Mouse (Mus musculus) MEL (cell line): ENCODE measurements around the gene Ppil6. TPM values are rescaled to one million over a fixed set of nuclear protein-coding genes. Genes with fewer than 3 reads are reported as not detected.

ENCODE experiments used
- DNase-seq: peaks from one replicate; pipeline ENCODE4 v3.0.0; 2011; ENCODE audit warnings: low read depth, low spot score
- H3K27ac ChIP-seq: 2 replicates; pipeline ENCODE4 v1.5.1; 2012; ENCODE audit warnings: low read depth, mild to moderate bottlenecking, control low read depth, low read length, moderate library complexity; ENCODE audit not compliant: control insufficient read depth
- H3K27me3 ChIP-seq, 2 experiments: fragments of 150-350 bp in 1 of 2; sonication (generic) in 1 of 2; 2 replicates each; pipeline ENCODE4 v1.6.1; 2012; ENCODE audit warnings: low read length in 2 of 2, mild to moderate bottlenecking in 2 of 2, improper control_type of control experiment in 1 of 2, moderate library complexity in 1 of 2; ENCODE audit not compliant: insufficient read depth in 2 of 2, control insufficient read depth in 1 of 2
- H3K36me3 ChIP-seq, 2 experiments: 2 replicates each; pipeline ENCODE4 v1.6.1; 2012 to 2014; ENCODE audit warnings: low read length in 2 of 2, improper control_type of control experiment in 1 of 2, inconsistent platforms in 1 of 2, mild to moderate bottlenecking in 1 of 2; ENCODE audit not compliant: insufficient read depth in 2 of 2, control insufficient read depth in 1 of 2
- H3K4me1 ChIP-seq, 2 experiments: fragments of 150-350 bp in 1 of 2; sonication (generic) in 1 of 2; 2 replicates each; pipeline ENCODE4 v1.6.1; 2012; ENCODE audit warnings: low read length in 2 of 2, improper control_type of control experiment in 1 of 2, mild to moderate bottlenecking in 1 of 2; ENCODE audit not compliant: insufficient read depth in 2 of 2, control insufficient read depth in 1 of 2
- H3K4me3 ChIP-seq, 2 experiments: fragments of 150-350 bp in 1 of 2; sonication (generic) in 1 of 2; 2 replicates each; pipeline ENCODE4 v1.5.1; 2012; ENCODE audit warnings: low read depth in 2 of 2, low read length in 2 of 2, mild to moderate bottlenecking in 2 of 2, moderate library complexity in 2 of 2, control low read depth in 1 of 2, improper control_type of control experiment in 1 of 2; ENCODE audit not compliant: control insufficient read depth in 1 of 2, insufficient read depth in 1 of 2
- H3K79me2 ChIP-seq: 2 replicates; pipeline ENCODE4 v1.6.1; 2012; ENCODE audit warnings: mild to moderate bottlenecking, low read length, moderate library complexity; ENCODE audit not compliant: control insufficient read depth, poor library complexity, insufficient read depth
- H3K9ac ChIP-seq: 2 replicates; pipeline ENCODE4 v1.6.1; 2012; ENCODE audit warnings: low read depth, mild to moderate bottlenecking, control low read depth, low read length, moderate library complexity; ENCODE audit not compliant: control insufficient read depth, poor library complexity, severe bottlenecking
- H3K9me3 ChIP-seq: fragments of 150-350 bp; sonication (generic); replicated peaks from 2 replicates; pipeline ENCODE4 v1.6.1; 2012; ENCODE audit warnings: mild to moderate bottlenecking, low read length, improper control_type of control experiment, moderate library complexity; ENCODE audit not compliant: insufficient read depth
- BHLHE40 ChIP-seq: IDR thresholded peaks from 2 replicates; pipeline ENCODE4 v1.6.1; 2012; ENCODE audit warnings: low read depth, mild to moderate bottlenecking, inconsistent platforms, low read length, improper control_type of control experiment, borderline replicate concordance
- CHD2 ChIP-seq: IDR thresholded peaks from 2 replicates; pipeline ENCODE4 v1.6.1; 2011; ENCODE audit warnings: low read length, improper control_type of control experiment
- CTCF ChIP-seq, 3 experiments: IDR thresholded peaks in 2 of 3; conservative IDR thresholded peaks in 1 of 3; 2 replicates each; pipeline ENCODE4 v1.5.1; 2011 to 2012; ENCODE audit warnings: low read length in 3 of 3, low read depth in 2 of 3, mild to moderate bottlenecking in 2 of 3, improper control_type of control experiment in 1 of 3, inconsistent platforms in 1 of 3, mixed read lengths in 1 of 3, moderate library complexity in 1 of 3; ENCODE audit not compliant: control insufficient read depth in 1 of 3, insufficient read depth in 1 of 3, poor library complexity in 1 of 3, severe bottlenecking in 1 of 3
- E2F4 ChIP-seq: IDR thresholded peaks from 2 replicates; pipeline ENCODE4 v1.6.1; 2011; ENCODE audit warnings: low read depth, low read length, improper control_type of control experiment, borderline replicate concordance
- ELF1 ChIP-seq: IDR thresholded peaks from 2 replicates; pipeline ENCODE4 v1.6.1; 2014; ENCODE audit warnings: low read depth, mild to moderate bottlenecking, inconsistent platforms, low read length, improper control_type of control experiment, moderate library complexity
- EP300 ChIP-seq, 2 experiments: IDR thresholded peaks; 2 replicates each; pipeline ENCODE4 v1.6.1; 2011; ENCODE audit warnings: improper control_type of control experiment in 2 of 2, low read length in 2 of 2, low read depth in 1 of 2, mild to moderate bottlenecking in 1 of 2
- ETS1 ChIP-seq: IDR thresholded peaks from 2 replicates; pipeline ENCODE4 v1.6.1; 2012; ENCODE audit warnings: low read depth, mild to moderate bottlenecking, inconsistent platforms, low read length, improper control_type of control experiment, moderate library complexity
- GABPA ChIP-seq: IDR thresholded peaks from 2 replicates; pipeline ENCODE4 v1.6.1; 2012; ENCODE audit warnings: low read depth, mild to moderate bottlenecking, inconsistent platforms, low read length, improper control_type of control experiment, moderate library complexity
- GATA1 ChIP-seq: IDR thresholded peaks from 2 replicates; pipeline ENCODE4 v1.6.1; 2011; ENCODE audit warnings: low read depth, low read length, improper control_type of control experiment
- HCFC1 ChIP-seq: IDR thresholded peaks from 2 replicates; pipeline ENCODE4 v1.6.1; 2012; ENCODE audit warnings: low read depth, mild to moderate bottlenecking, inconsistent platforms, low read length, improper control_type of control experiment, moderate library complexity
- KAT2A ChIP-seq: conservative IDR thresholded peaks from 2 replicates; pipeline ENCODE4 v1.6.1; 2012; ENCODE audit warnings: low read depth, low read length, improper control_type of control experiment, inconsistent platforms
- MAFK ChIP-seq: IDR thresholded peaks from 2 replicates; pipeline ENCODE4 v1.6.1; 2011; ENCODE audit warnings: low read depth, mild to moderate bottlenecking, low read length, improper control_type of control experiment, borderline replicate concordance
- MAX ChIP-seq: IDR thresholded peaks from 2 replicates; pipeline ENCODE4 v1.6.1; 2011; ENCODE audit warnings: low read length, improper control_type of control experiment
- MAZ ChIP-seq: IDR thresholded peaks from 2 replicates; pipeline ENCODE4 v1.6.1; 2012; ENCODE audit warnings: low read depth, mild to moderate bottlenecking, inconsistent platforms, low read length, improper control_type of control experiment
- MEF2A ChIP-seq: IDR thresholded peaks from 2 replicates; pipeline ENCODE4 v1.6.1; 2014; ENCODE audit warnings: low read depth, mild to moderate bottlenecking, inconsistent platforms, low read length, improper control_type of control experiment; ENCODE audit not compliant: poor library complexity, insufficient replicate concordance, severe bottlenecking; ENCODE audit errors: extremely low read depth
- MXI1 ChIP-seq: IDR thresholded peaks from 2 replicates; pipeline ENCODE4 v1.6.1; 2011; ENCODE audit warnings: mild to moderate bottlenecking, low read depth, low read length, improper control_type of control experiment
- MYB ChIP-seq: IDR thresholded peaks from 2 replicates; pipeline ENCODE4 v1.6.1; 2011; ENCODE audit warnings: mild to moderate bottlenecking, low read depth, low read length, improper control_type of control experiment
- MYC ChIP-seq: IDR thresholded peaks from 2 replicates; pipeline ENCODE4 v1.6.1; 2011; ENCODE audit warnings: low read depth, mild to moderate bottlenecking, low read length, improper control_type of control experiment, moderate library complexity
- NELFE ChIP-seq: IDR thresholded peaks from 2 replicates; pipeline ENCODE4 v1.6.1; 2011; ENCODE audit warnings: low read depth, low read length, improper control_type of control experiment
- POLR2A ChIP-seq, 2 experiments: IDR thresholded peaks; 2 replicates each; pipeline ENCODE4 v1.6.1; 2011 to 2012; ENCODE audit warnings: low read length in 2 of 2, mild to moderate bottlenecking in 2 of 2, control low read depth in 1 of 2, improper control_type of control experiment in 1 of 2, low read depth in 1 of 2, moderate library complexity in 1 of 2; ENCODE audit not compliant: control insufficient read depth in 1 of 2, insufficient read depth in 1 of 2, poor library complexity in 1 of 2
- POLR2AphosphoS2 ChIP-seq: IDR thresholded peaks from 2 replicates; pipeline ENCODE4 v1.6.1; 2011; ENCODE audit warnings: low read length, improper control_type of control experiment
- RAD21 ChIP-seq: IDR thresholded peaks from 2 replicates; pipeline ENCODE4 v1.6.1; 2011; ENCODE audit warnings: mild to moderate bottlenecking, low read depth, low read length, improper control_type of control experiment
- RCOR1 ChIP-seq: IDR thresholded peaks from 2 replicates; pipeline ENCODE4 v1.6.1; 2012; ENCODE audit warnings: low read depth, mild to moderate bottlenecking, inconsistent platforms, low read length, improper control_type of control experiment
- SMC3 ChIP-seq: IDR thresholded peaks from 2 replicates; pipeline ENCODE4 v1.6.1; 2011; ENCODE audit warnings: low read depth, low read length, improper control_type of control experiment
- TAL1 ChIP-seq: IDR thresholded peaks from 2 replicates; pipeline ENCODE4 v1.6.1; 2012; ENCODE audit warnings: mild to moderate bottlenecking, inconsistent platforms, low read length, moderate library complexity, mixed read lengths
- TBP ChIP-seq: IDR thresholded peaks from 2 replicates; pipeline ENCODE4 v1.8.0; 2011; ENCODE audit warnings: low read depth, low read length, improper control_type of control experiment
- TCF12 ChIP-seq: IDR thresholded peaks from 2 replicates; pipeline ENCODE4 v1.6.1; 2014; ENCODE audit warnings: low read depth, mild to moderate bottlenecking, inconsistent platforms, low read length, improper control_type of control experiment, moderate library complexity
- UBTF ChIP-seq: IDR thresholded peaks from 2 replicates; pipeline ENCODE4 v1.6.1; 2012; ENCODE audit warnings: low read depth, mild to moderate bottlenecking, inconsistent platforms, low read length, improper control_type of control experiment, moderate library complexity, borderline replicate concordance; ENCODE audit not compliant: insufficient read depth
- USF1 ChIP-seq: IDR thresholded peaks from 2 replicates; pipeline ENCODE4 v1.6.1; 2014; ENCODE audit warnings: low read depth, mild to moderate bottlenecking, inconsistent platforms, low read length, improper control_type of control experiment, moderate library complexity
- ZKSCAN1 ChIP-seq: IDR thresholded peaks from 2 replicates; pipeline ENCODE4 v1.6.1; 2012; ENCODE audit warnings: low read depth, mild to moderate bottlenecking, inconsistent platforms, low read length, improper control_type of control experiment, moderate library complexity
- ZNF384 ChIP-seq: IDR thresholded peaks from 2 replicates; pipeline ENCODE4 v1.6.1; 2012; ENCODE audit warnings: low read depth, mild to moderate bottlenecking, inconsistent platforms, low read length, improper control_type of control experiment
- polyA plus RNA-seq, 2 experiments: library from polyadenylated mRNA; stranded (reverse) in 1 of 2; unstranded in 1 of 2; fragments of >175 nt in 1 of 2; fragments of >200 nt in 1 of 2; gene quantifications; 2 replicates each; pipeline versions ENCODE4 v1.2.1 to v1.2.4; 2012; ENCODE audit warnings: low replicate concordance in 2 of 2, low read depth in 1 of 2; ENCODE audit not compliant: insufficient read length in 2 of 2, insufficient read depth in 1 of 2, missing spikeins in 1 of 2
- total RNA-seq: library from RNA; depleted of rRNA; stranded (reverse); fragments of 300-350 nt; gene quantifications from 2 replicates; pipeline ENCODE4 v1.2.3, GENCODE M21; 2012

The Ppil6 gene
- total and polyA plus RNA-seq, 3 experiments = not detected

- DNase-seq = peak; percentile 71
- Histone ChIP-seq H3K4me1 (peaks cover 4 to 21% of the 10 kb centered on the region in 2 experiments), H3K36me3 (peaks cover 0 to 12% of the 10 kb centered on the region in 2 experiments; a peak in 2 of 4 replicates), H3K27ac (peak overlapping the region; percentile 90), H3K9ac (peak overlapping the region; percentile 65), H3K9me3 (no peaks in the 10 kb centered on the region), H3K4me3 (peak overlapping the region; percentile 66 to 72), H3K79me2 (peaks cover 17% of the 10 kb centered on the region), H3K27me3 (no peaks in the 10 kb centered on the region)
- TF ChIP-seq SMC3 (no peak), MAX (no peak)
Measured at GRCm38 (mm10) chr10:41449684-41450083, 40.6 kb upstream of the Ppil6 start.

GRCm38 (mm10) chr10:41450137-41450670 lies 40.0 kb upstream of the Ppil6 start, which contains the start of gene Zbtb24:
TSS of gene Zbtb24 (plus strand) at chr10:41450383.
- peaks cover 0 to 12% of the 10 kb centered on the region in 2 experiments; a peak in 2 of 4 replicates for H3K36me3 ChIP-seq
- H3K4me3 ChIP-seq = peak within 1 kb of the TSS; percentile 77 to 97
- H3K27me3 ChIP-seq = no peaks in the 10 kb centered on the region
- peaks cover 17% of the 10 kb centered on the region for H3K79me2 ChIP-seq
- peak within 1 kb of the TSS; percentile 80 for H3K9ac ChIP-seq
- DNase-seq = peak; percentile 96
- peaks cover 4 to 21% of the 10 kb centered on the region in 2 experiments for H3K4me1 ChIP-seq
- H3K27ac ChIP-seq = peak within 1 kb of the TSS; percentile 90
- no peaks in the 10 kb centered on the region for H3K9me3 ChIP-seq
- TF ChIP-seq TAL1 (no peak), MYC (no peak), POLR2A (IDR thresholded peaks at IDR 0.05; ENCODE audit: control insufficient read depth in 1 of 2, insufficient read depth in 1 of 2, low read depth in 1 of 2, low read length in 2 of 2, poor library complexity in 1 of 2) (peak; percentile 62 to 85; a peak in 3 of 4 replicates), ZNF384 (no peak), MAFK (no peak), CTCF (IDR thresholded peaks at IDR 0.05 in 2 of 3, conservative IDR thresholded peaks at IDR 0.05 in 1 of 3; ENCODE audit: control insufficient read depth in 1 of 3, insufficient read depth in 1 of 3, low read depth in 2 of 3, low read length in 3 of 3, poor library complexity in 1 of 3, severe bottlenecking in 1 of 3) (no peak), TBP (peak; percentile 95), MYB (no peak), USF1 (peak; percentile 99), HCFC1 (peak; percentile 85), BHLHE40 (no peak), GATA1 (peak; percentile 62), POLR2AphosphoS2 (peak; percentile 45; the same call in 1 of the 2 replicates), SMC3 (no peak), UBTF (peak; percentile 41; the same call in 1 of the 2 replicates), KAT2A (no peak), EP300 (IDR thresholded peaks at IDR 0.05; ENCODE audit: low read depth in 1 of 2, low read length in 2 of 2) (no peak), MAX (peak; percentile 94), RAD21 (no peak), RCOR1 (peak; percentile 57; the same call in 1 of the 2 replicates), ETS1 (peak; percentile 61; the same call in 1 of the 2 replicates), MAZ (no peak; the same call in 1 of the 2 replicates), CHD2 (no peak), MXI1 (peak; percentile 51), TCF12 (peak; percentile 46; the same call in 1 of the 2 replicates), ELF1 (peak; percentile 100), NELFE (peak; percentile 81), GABPA (no peak), E2F4 (no peak), ZKSCAN1 (no peak), MEF2A (no peak)
